Mouse (Mus musculus) myocyte (in vitro differentiated cells): ENCODE results near the gene Ppa1.

Experiments used
- E2F4 ChIP-seq: IDR thresholded peaks from one replicate; pipeline ENCODE4 v1.6.1; 2011; ENCODE audit warnings: mild to moderate bottlenecking, control low read depth, moderate library complexity; ENCODE audit not compliant: insufficient read depth
- MAX ChIP-seq: IDR thresholded peaks from one replicate; pipeline ENCODE4 v1.6.1; 2011; ENCODE audit warnings: low read depth, mild to moderate bottlenecking, control low read depth
- MYOG ChIP-seq, 3 experiments: IDR thresholded peaks; one replicate each; pipeline ENCODE4 v1.6.1; 2011; ENCODE audit warnings: control low read depth in 2 of 3, low read depth in 2 of 3, mild to moderate bottlenecking in 2 of 3; ENCODE audit not compliant: insufficient read length in 2 of 3, control insufficient read depth in 1 of 3, insufficient read depth in 1 of 3
- POLR2A ChIP-seq: IDR thresholded peaks from one replicate; pipeline ENCODE4 v1.6.1; 2011; ENCODE audit warnings: low read depth, mild to moderate bottlenecking, control low read depth, moderate library complexity; ENCODE audit not compliant: insufficient read length
- POLR2AphosphoS2 ChIP-seq: IDR thresholded peaks from one replicate; pipeline ENCODE4 v1.6.1; 2011; ENCODE audit warnings: low read depth, control low read depth; ENCODE audit not compliant: insufficient read length
- SRF ChIP-seq: IDR thresholded peaks from one replicate; pipeline ENCODE4 v1.6.1; 2011; ENCODE audit warnings: low read depth; ENCODE audit not compliant: control insufficient read depth, insufficient read length
- USF1 ChIP-seq: IDR thresholded peaks from one replicate; pipeline ENCODE4 v1.6.1; 2011; ENCODE audit warnings: low read depth, mild to moderate bottlenecking, control low read depth, moderate library complexity

DNA sequence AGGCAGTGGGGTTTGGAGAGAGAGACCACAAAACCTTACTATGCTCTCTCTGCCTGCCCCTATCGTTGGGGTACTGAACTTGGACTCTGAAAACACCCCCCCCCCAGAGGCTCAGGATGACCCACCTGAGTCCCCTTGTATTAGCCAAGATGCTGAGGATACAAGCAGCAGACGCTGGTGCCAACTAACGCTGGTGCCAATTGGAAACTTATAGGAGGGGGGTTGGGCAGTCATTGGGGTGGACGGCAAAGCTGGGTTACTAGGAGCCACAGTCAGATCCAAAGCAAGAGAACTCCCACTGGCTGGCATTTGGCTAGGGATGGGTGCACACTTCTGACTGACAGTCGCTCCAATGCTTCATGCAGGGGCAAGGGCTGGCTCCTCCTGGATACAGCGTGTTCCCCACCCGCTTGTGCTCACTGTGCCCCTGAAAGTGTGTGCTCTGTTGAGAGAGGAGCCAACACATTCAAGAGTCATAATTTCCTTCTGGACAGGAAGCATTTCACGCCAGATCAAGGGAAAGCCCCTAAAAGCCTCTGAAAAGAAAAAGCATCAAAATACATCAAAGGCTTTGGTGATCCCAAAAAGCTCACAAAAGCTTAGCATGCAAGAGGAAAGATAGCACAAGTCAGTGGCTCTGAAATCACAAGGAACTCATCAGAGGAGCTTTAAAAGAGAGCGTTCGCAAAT is 43.8 kb upstream of the Ppa1 start:
- TF ChIP-seq POLR2A (no peak), MAX (no peak), USF1 (no peak), E2F4 (no peak), MYOG (IDR thresholded peaks at IDR 0.05; ENCODE audit: control insufficient read depth in 1 of 3, insufficient read depth in 1 of 3, insufficient read length in 2 of 3, low read depth in 2 of 3) (no peak), SRF (no peak), POLR2AphosphoS2 (no peak)
